Mouse (Mus musculus) gastrocnemius, postnatal 25 days (tissue): ENCODE measurements around the gene B3galt2. TPM values are rescaled to one million over a fixed set of nuclear protein-coding genes. Genes with fewer than 3 reads are reported as not detected.
"Not testable (repeated sequence)": the region's sequence is repeated elsewhere in the genome, so short reads cannot be mapped to it uniquely, and the experiment has no call there.

Source experiments
- DNase-seq: peaks from one replicate; pipeline ENCODE4 v3.0.0; 2022
- long read RNA-seq, 2 experiments: library from polyadenylated mRNA; stranded (forward); transcript quantifications; one replicate each; pipeline ENCODE4 v2.0.0; 2021
- total RNA-seq, 2 experiments: library from RNA; stranded (reverse); gene quantifications; 1 replicate in 1 of 2; 2 replicates in 1 of 2; pipeline ENCODE4 v1.2.3; 2021

Gene B3galt2
- total RNA-seq, result 1 to 10 TPM in 1 of 2 experiments, under 1 TPM in 1; 0.97 to 3.3 TPM
- long read RNA-seq, experiment 1, partial matches to known transcripts, result 0 of 1 reads
- long read RNA-seq, experiment 1, other reads (novel, unspliced or antisense), result 1 of 1 reads
- long read RNA-seq, experiment 2, full-length matches to known transcripts, result 2 of 2 reads
- long read RNA-seq, experiment 2, partial matches to known transcripts, result 0 of 2 reads
- long read RNA-seq, experiment 2, other reads (novel, unspliced or antisense), result 0 of 2 reads

- no peak for DNase-seq
These were observed at the start of gene B3galt2 for GRCm38 (mm10) chr1:143640650-143641407. Gene B3galt2, plus strand, starts transcription at chr1:143640664.

- no peak for DNase-seq
These were observed 43.6 kb upstream of the B3galt2 start for GRCm38 (mm10) chr1:143596864-143597263.

DNA sequence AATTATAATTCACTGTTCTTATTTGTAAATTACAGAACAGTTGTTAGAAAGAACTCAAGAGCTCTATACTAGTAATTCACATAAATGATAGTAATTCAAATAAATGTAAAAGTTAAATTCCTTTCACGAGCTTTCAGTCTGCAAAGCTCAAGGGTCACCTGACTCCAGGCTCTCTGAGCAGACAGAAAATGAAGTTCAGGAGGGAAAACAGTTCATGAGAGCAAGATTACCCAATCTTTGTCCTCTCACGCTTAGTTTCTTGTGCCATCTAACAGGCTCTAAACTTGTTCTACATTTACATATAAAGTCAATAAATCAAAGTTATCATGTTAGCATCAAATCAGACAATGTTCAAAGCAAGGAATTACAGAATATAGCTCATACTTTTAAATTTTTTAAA lies 31.6 kb upstream of the B3galt2 start:
- DNase-seq, result no peak

GRCm38 (mm10) chr1:143612901-143613300 lies 27.6 kb upstream of the B3galt2 start:
- no peak for DNase-seq

DNA sequence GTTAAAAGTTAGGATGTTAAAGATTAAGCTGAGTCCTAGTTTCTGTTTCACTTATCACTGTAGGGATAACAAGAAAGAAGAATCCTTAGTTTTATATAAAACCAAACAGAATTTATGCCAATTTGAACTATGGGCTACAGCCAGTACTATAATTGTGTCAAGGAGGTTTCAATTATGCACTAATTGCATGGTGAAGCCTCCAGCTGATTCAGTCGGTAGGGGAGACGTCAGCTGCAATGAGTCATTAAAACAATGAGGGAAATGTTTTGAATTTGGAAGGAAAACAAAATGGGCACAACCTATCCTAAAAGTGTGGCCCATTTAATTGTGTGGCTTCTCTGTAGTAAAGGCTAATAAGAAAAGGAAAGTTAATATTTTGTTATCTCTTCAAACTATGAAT lies 20.7 kb upstream of the B3galt2 start:
- no peak for DNase-seq

DNA sequence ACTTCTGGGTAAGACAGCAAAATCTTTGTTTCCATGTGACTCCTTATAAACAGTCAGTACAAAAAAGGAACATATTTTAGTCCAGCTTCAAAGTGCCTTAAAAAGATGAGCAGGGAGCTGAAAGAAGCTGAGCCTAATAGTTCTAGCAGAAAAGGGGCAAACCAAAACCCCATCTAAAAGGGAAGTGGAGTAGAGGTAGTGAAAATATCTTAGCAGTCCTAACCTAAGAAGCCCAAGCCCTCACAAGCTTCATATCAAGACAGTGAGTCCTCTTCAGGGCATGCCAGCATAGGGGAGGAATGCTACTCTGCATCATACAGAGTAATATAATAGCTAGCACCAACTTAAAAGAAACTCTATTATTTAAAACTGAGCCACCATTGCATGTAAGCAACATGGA lies 18.5 kb upstream of the B3galt2 start:
- no peak for DNase-seq

DNA sequence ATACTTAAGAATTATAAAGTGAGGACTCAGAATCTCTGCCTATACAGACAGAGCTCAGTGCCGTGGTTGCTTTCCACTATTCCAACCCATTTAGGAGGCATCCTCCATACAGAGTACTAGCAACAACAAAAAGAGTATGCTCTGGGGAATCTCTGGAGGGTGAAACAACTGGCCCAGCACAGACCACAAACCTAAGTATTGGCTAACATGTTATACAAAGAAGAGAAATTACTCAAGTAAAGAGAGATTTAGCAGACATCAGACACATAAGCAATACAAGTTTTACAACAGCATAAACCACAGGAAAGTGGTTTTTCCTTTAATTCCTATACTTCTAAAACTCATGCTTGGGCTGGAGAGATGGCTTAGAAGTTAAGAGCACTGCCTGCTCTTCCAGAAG lies 17.8 kb upstream of the B3galt2 start:
- no peak for DNase-seq

- no peak for DNase-seq
These were observed 9.1 kb upstream of the B3galt2 start for GRCm38 (mm10) chr1:143631337-143631736.

DNA sequence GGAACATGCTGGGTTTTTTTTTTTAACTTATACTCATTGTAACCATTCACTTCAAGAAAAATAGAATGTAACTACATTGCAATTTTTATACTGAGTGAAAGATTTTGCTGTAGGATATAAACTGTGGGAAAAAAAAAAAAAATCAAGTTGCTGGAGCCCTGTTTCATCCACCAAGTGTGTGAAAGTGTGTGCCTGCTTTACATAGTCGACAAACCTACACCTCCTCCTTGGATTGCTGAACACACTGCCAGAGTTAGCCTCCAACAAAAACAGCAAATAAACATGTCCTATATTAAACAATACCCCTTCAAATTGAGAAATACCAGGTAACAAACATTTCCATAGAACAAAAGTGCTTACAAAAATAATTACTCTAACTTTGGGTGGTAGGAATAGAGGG lies 8.1 kb upstream of the B3galt2 start:
- no peak for DNase-seq

GRCm38 (mm10) chr1:143632854-143633587 lies 7.4 kb upstream of the B3galt2 start:
- no peak for DNase-seq

- DNase-seq, result no peak
These were observed 3.8 kb downstream of the B3galt2 start for GRCm38 (mm10) chr1:143644221-143644620.

DNA sequence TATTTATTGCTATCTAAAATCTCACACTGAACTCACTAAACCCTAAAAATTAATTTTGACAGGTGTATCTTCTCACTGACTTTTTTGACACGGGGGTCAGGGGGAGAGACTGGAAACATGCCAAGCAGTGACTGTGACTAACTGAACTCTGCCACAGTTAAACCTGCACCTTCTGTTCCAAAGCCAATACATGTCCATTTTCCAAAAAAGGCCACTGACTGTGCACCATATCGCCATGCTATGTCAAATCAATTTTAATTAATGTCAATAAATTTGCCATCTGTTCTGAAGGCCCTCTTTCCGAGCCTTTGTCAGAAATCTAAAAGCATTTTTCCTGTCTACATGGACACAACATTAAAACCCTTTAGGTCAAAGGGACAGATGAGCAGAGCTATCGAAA lies 4.9 kb downstream of the B3galt2 start:
- DNase-seq, result no peak

GRCm38 (mm10) chr1:143646219-143646618 lies 5.8 kb downstream of the B3galt2 start:
- DNase-seq, result no peak

- no peak for DNase-seq
These were observed 9.9 kb downstream of the B3galt2 start for GRCm38 (mm10) chr1:143650317-143650716.

DNA sequence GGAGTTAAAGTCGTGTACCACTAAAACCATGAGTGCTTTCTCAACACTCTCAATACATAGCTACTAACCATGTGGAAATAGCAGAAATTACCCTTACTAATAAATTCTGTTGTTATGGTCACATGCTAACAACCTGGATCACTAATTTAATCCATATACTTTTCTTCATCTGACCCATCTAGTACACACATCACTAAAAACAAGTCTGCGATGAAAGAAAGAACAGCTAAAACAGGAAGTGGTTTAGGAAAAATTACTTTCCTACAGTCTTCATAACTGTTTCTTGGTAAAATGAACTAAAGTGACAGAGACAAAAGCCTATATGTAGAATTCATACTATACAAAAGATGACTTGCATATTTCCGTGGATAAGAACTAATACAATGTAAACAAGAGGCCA lies 13.2 kb downstream of the B3galt2 start:
- no peak for DNase-seq

DNA sequence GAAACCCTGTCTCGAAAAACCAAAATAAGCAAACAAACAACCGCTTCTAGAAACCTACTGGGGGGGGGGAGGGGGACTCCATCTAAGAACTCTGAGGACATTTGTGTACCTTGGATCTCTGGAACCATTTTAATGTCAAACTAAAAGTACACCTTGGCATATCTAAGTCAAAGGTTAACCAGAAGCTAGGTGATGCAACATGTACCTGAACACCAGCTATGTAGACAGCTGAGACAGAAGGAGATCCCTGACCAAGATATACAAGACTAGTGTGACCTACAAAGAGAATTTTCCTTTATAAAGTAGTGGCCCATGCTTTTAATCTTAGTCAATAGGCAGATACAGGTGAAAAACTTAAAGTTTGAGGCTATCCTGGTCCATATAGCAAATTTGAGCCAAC lies 22.7 kb downstream of the B3galt2 start:
- no peak for DNase-seq

- not testable (repeated sequence) for DNase-seq
These were observed 24.3 kb downstream of the B3galt2 start for GRCm38 (mm10) chr1:143664786-143665185.

- DNase-seq, result no peak
These were observed 35.4 kb downstream of the B3galt2 start for GRCm38 (mm10) chr1:143675734-143676361.

DNA sequence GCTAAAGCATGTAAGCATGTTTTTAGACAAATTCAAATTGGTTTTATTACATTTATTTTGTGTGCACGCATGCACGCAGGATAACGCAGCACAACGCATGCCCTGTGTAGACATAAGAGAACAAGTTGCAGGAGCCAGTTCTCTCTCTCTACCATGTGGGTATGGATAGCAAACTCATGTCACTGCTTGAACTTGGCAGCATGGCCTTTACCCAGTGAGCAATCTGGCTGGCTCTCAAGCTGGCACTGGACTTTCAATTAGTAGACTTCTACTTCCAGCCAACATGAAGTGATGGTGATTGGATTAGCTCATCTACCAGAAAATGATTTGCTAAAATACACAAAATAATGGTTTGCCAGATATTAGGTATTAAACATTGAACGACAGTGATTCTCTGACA lies 40.6 kb downstream of the B3galt2 start:
- no peak for DNase-seq

DNA sequence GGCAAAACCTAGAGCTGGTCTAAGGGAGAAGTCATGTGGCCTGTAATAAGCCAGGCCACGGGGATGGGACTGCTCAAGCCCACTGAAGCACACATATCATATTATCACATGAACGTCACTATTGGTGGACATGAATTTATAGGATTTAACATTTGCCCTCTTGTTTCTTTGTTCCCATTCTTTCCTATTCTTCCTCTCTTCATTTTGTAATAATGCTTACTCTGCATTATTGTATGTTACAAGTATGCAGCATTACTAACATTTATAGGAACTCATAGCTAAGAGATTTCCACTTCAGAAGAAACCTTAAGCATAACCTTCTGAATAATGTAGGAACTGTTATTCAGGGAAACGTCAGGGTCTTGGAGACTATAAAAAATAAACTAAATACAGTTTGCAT lies 44.4 kb downstream of the B3galt2 start:
- DNase-seq, result no peak

GRCm38 (mm10) chr1:143701736-143702135 lies 61.3 kb downstream of the B3galt2 start:
- DNase-seq, result no peak

GRCm38 (mm10) chr1:143702141-143702740 lies 61.8 kb downstream of the B3galt2 start:
- no peak for DNase-seq
